Mouse (Mus musculus): Measurements from ENCODE around the gene Vmn2r98.
"Not testable (repeated sequence)": the region's sequence is repeated elsewhere in the genome, so short reads cannot be mapped to it uniquely, and the experiment has no call there.

GRCm38 (mm10) chr17:19031441-19031840 is 21.8 kb upstream of the Vmn2r98 start:
- not testable (repeated sequence) for TF ChIP-seq CTCF (IDR thresholded peaks at IDR 0.05; ENCODE audit: borderline replicate concordance, insufficient read depth, low read length); POLR2A (IDR thresholded peaks at IDR 0.05; ENCODE audit: low read depth, low read length)
